Mouse (Mus musculus): ENCODE results near the gene Tmub1. TPM values are rescaled to one million over a fixed set of nuclear protein-coding genes. Genes with fewer than 3 reads are reported as not detected.

Tmub1 gene
- polyA plus RNA-seq, 1 experiment: 136 TPM

- peaks cover 17% of the 10 kb centered on the region for H3K36me3 ChIP-seq (ENCODE audit: control insufficient read depth, insufficient read depth, low read length)
- H3K27me3 ChIP-seq (ENCODE audit: control insufficient read depth, insufficient read depth, low read length): no peaks in the 10 kb centered on the region
- H3K4me3 ChIP-seq (ENCODE audit: control insufficient read depth, insufficient read depth, low read length): no peak overlapping the region
- DNase-seq: no peak
- no peak overlapping the region for H3K27ac ChIP-seq (ENCODE audit: control insufficient read depth, insufficient read depth, low read length)
- no peak for TF ChIP-seq CTCF (IDR thresholded peaks at IDR 0.05; ENCODE audit: borderline replicate concordance, control insufficient read depth, extremely low read depth, insufficient read depth, low read length, poor library complexity)
- 66% methylated on average over 9 of the region's 9 CpGs for WGBS
- H3K4me1 ChIP-seq (replicated peaks; ENCODE audit: control insufficient read depth, insufficient read depth, low read length): peaks cover 28% of the 10 kb centered on the region
Measured at GRCm38 (mm10) chr5:24426556-24427284, 20.9 kb downstream of the Tmub1 start.

- Histone ChIP-seq H3K27me3 (ENCODE audit: control insufficient read depth, insufficient read depth, low read length) (no peaks in the 10 kb centered on the region), H3K4me3 (ENCODE audit: control insufficient read depth, insufficient read depth, low read length) (peak overlapping the region; percentile 72), H3K36me3 (ENCODE audit: control insufficient read depth, insufficient read depth, low read length) (peaks cover 11% of the 10 kb centered on the region), H3K4me1 (replicated peaks; ENCODE audit: control insufficient read depth, insufficient read depth, low read length) (peaks cover 28% of the 10 kb centered on the region), H3K27ac (ENCODE audit: control insufficient read depth, insufficient read depth, low read length) (no peak overlapping the region)
- no peak for TF ChIP-seq POLR2A (IDR thresholded peaks at IDR 0.05; ENCODE audit: control insufficient read depth, extremely low read depth, insufficient read depth, low read length, poor library complexity)
- TF ChIP-seq CTCF (IDR thresholded peaks at IDR 0.05; ENCODE audit: borderline replicate concordance, control insufficient read depth, extremely low read depth, insufficient read depth, low read length, poor library complexity): no peak
- DNase-seq: peak; percentile 31
- WGBS: 18% methylated on average over 10 of the region's 10 CpGs
Measured at GRCm38 (mm10) chr5:24426037-24426432, 21.6 kb downstream of the Tmub1 start.

GRCm38 (mm10) chr5:24425421-24426036, 22.1 kb downstream of the Tmub1 start:
- TF ChIP-seq POLR2A (IDR thresholded peaks at IDR 0.05; ENCODE audit: control insufficient read depth, extremely low read depth, insufficient read depth, low read length, poor library complexity) (no peak), CTCF (IDR thresholded peaks at IDR 0.05; ENCODE audit: borderline replicate concordance, control insufficient read depth, extremely low read depth, insufficient read depth, low read length, poor library complexity) (no peak)
- Histone ChIP-seq H3K4me3 (ENCODE audit: control insufficient read depth, insufficient read depth, low read length) (peak overlapping the region; percentile 72), H3K27me3 (ENCODE audit: control insufficient read depth, insufficient read depth, low read length) (no peaks in the 10 kb centered on the region), H3K36me3 (ENCODE audit: control insufficient read depth, insufficient read depth, low read length) (peaks cover 11% of the 10 kb centered on the region), H3K27ac (ENCODE audit: control insufficient read depth, insufficient read depth, low read length) (no peak overlapping the region), H3K4me1 (replicated peaks; ENCODE audit: control insufficient read depth, insufficient read depth, low read length) (peaks cover 28% of the 10 kb centered on the region)
- WGBS: under 1% methylated on average over 28 of the region's 30 CpGs
- peak; percentile 79 for DNase-seq

GRCm38 (mm10) chr5:24424861-24425411, 22.7 kb downstream of the Tmub1 start:
- TF ChIP-seq CTCF (IDR thresholded peaks at IDR 0.05; ENCODE audit: borderline replicate concordance, control insufficient read depth, extremely low read depth, insufficient read depth, low read length, poor library complexity): peak; percentile 52; the same call in 1 of the 2 replicates
- peak; percentile 90 for TF ChIP-seq POLR2A (IDR thresholded peaks at IDR 0.05; ENCODE audit: control insufficient read depth, extremely low read depth, insufficient read depth, low read length, poor library complexity)
- DNase-seq: peak; percentile 84
- Histone ChIP-seq H3K36me3 (ENCODE audit: control insufficient read depth, insufficient read depth, low read length) (peaks cover 8% of the 10 kb centered on the region), H3K4me3 (ENCODE audit: control insufficient read depth, insufficient read depth, low read length) (peak overlapping the region; percentile 72), H3K27ac (ENCODE audit: control insufficient read depth, insufficient read depth, low read length) (peak overlapping the region; percentile 91), H3K27me3 (ENCODE audit: control insufficient read depth, insufficient read depth, low read length) (no peaks in the 10 kb centered on the region), H3K4me1 (replicated peaks; ENCODE audit: control insufficient read depth, insufficient read depth, low read length) (peaks cover 28% of the 10 kb centered on the region)
- WGBS: under 1% methylated on average over 60 of the region's 60 CpGs

- H3K27me3 ChIP-seq (ENCODE audit: control insufficient read depth, insufficient read depth, low read length): no peaks in the 10 kb centered on the region
- no peak for TF ChIP-seq CTCF (IDR thresholded peaks at IDR 0.05; ENCODE audit: borderline replicate concordance, control insufficient read depth, extremely low read depth, insufficient read depth, low read length, poor library complexity)
- TF ChIP-seq POLR2A (IDR thresholded peaks at IDR 0.05; ENCODE audit: control insufficient read depth, extremely low read depth, insufficient read depth, low read length, poor library complexity): no peak
- H3K36me3 ChIP-seq (ENCODE audit: control insufficient read depth, insufficient read depth, low read length): peaks cover under 1% of the 10 kb centered on the region
- H3K27ac ChIP-seq (ENCODE audit: control insufficient read depth, insufficient read depth, low read length): peak overlapping the region; percentile 91
- H3K4me3 ChIP-seq (ENCODE audit: control insufficient read depth, insufficient read depth, low read length): peak overlapping the region; percentile 72
- WGBS: 14% methylated on average over 21 of the region's 21 CpGs
- no peak for DNase-seq
- peaks cover 28% of the 10 kb centered on the region for H3K4me1 ChIP-seq (replicated peaks; ENCODE audit: control insufficient read depth, insufficient read depth, low read length)
Measured at GRCm38 (mm10) chr5:24424004-24424781, 23.5 kb downstream of the Tmub1 start.

Data from thymus, adult 2 months (tissue).